Mouse (Mus musculus): Measurements from ENCODE around the gene Gm10354.
"Not testable (repeated sequence)": the region's sequence is repeated elsewhere in the genome, so short reads cannot be mapped to it uniquely, and the experiment has no call there.

GRCm38 (mm10) chr5:14951822-14952221, 26.9 kb downstream of the Gm10354 start:
- not testable (repeated sequence) for TF ChIP-seq EP300, CTCF (IDR thresholded peaks at IDR 0.05; ENCODE audit: low read depth)

Data from liver, postnatal 0 days (tissue).